Mouse (Mus musculus): Measurements from ENCODE around the gene Apol7a. TPM values are rescaled to one million over a fixed set of nuclear protein-coding genes. Genes with fewer than 3 reads are reported as not detected.

Apol7a gene
- polyA plus RNA-seq, 2 experiments, result 0.26 to 0.56 TPM

DNA sequence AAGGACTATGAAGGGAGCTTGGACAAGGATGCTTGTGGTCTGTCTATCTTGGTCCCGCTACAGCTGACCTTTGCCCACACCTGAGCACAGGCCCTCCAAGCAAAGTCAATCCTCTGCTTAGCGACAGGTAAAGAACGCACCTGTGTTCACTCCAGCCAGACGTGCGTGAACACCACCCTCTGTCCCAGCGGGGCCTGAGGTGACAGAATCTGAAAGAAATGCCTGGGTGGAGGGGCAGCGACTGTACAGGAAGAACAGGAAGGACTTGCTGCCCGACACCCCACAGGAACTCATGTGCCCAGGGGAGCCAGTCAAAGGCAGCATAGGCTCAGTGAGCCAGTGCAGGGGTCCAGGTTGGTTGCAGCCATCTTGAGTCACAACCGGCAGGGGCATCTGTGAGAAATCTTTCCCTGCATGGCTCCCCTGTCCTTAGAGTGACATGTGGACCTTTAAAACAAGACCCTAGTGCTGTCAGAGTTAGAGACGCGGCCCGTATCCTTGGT is 30.0 kb downstream of the Apol7a start:
- 65% methylated on average over 12 of the region's 12 CpGs for WGBS (ENCODE audit: insufficient replicate concordance)
- no peak for ATAC-seq (ENCODE audit: insufficient read depth)

DNA sequence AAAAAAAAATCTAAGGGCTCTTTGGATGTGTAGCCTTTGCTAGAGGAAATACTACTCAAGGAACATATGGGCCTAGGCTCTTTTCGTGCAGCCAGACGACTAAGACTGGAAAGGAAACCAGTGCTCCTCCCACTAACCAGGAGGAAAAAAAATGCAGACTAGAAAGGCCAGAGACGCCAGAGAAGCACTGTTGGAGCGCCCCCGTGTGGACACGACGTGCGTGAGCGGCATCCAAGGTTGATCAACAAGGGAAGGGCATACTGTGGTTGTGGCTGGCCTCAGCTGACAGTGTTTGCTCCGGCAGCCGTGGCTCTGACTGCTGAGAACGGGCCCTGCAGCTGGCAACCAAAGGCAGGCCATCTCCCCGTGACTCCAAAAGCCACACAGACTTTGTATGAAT is 30.8 kb downstream of the Apol7a start:
- ATAC-seq (ENCODE audit: insufficient read depth) (no peak), DNase-seq (ENCODE audit: low read depth in 3 of 3, low spot score in 3 of 3) (peak; percentile 47 to 50 (median 47))
- TF ChIP-seq EP300 (IDR thresholded peaks at IDR 0.05; ENCODE audit: low read depth) (no peak), CTCF (IDR thresholded peaks at IDR 0.05; ENCODE audit: low read depth) (peak; percentile 95)
- Histone ChIP-seq H3K36me3 (replicated peaks; ENCODE audit: control insufficient read depth, insufficient read depth, low read depth) (no peaks in the 10 kb centered on the region), H3K4me3 (ENCODE audit: insufficient read depth in 1 of 2, low read depth in 2 of 2, low read length in 2 of 2) (no peak overlapping the region), H3K9ac (replicated peaks) (no peak overlapping the region), H3K4me1 (replicated peaks; ENCODE audit: control insufficient read depth in 2 of 2, insufficient read depth in 2 of 2, low read length in 1 of 2) (no peaks in the 10 kb centered on the region), H3K27me3 (ENCODE audit: control insufficient read depth, insufficient read depth, low read length) (no peaks in the 10 kb centered on the region), H3K9me3 (ENCODE audit: control insufficient read depth, low read length) (no peaks in the 10 kb centered on the region), H3K4me2 (ENCODE audit: low read depth) (no peak overlapping the region), H3K27ac (no peak overlapping the region)
- under 1% methylated on average over 13 of the region's 13 CpGs for WGBS (ENCODE audit: insufficient replicate concordance)

More for the DNA sequence above, 30.0 kb downstream of the Apol7a start:
- Histone ChIP-seq H3K4me1 (replicated peaks; ENCODE audit: control insufficient read depth in 2 of 2, insufficient read depth in 2 of 2, low read length in 1 of 2) (no peaks in the 10 kb centered on the region), H3K27me3 (ENCODE audit: control insufficient read depth, insufficient read depth, low read length) (no peaks in the 10 kb centered on the region), H3K4me3 (ENCODE audit: insufficient read depth in 1 of 2, low read depth in 2 of 2, low read length in 2 of 2) (no peak overlapping the region), H3K4me2 (ENCODE audit: low read depth) (no peak overlapping the region), H3K9me3 (ENCODE audit: control insufficient read depth, low read length) (no peaks in the 10 kb centered on the region), H3K9ac (replicated peaks) (no peak overlapping the region), H3K36me3 (replicated peaks; ENCODE audit: control insufficient read depth, insufficient read depth, low read depth) (no peaks in the 10 kb centered on the region), H3K27ac (no peak overlapping the region)
- TF ChIP-seq EP300 (IDR thresholded peaks at IDR 0.05; ENCODE audit: low read depth) (no peak), CTCF (IDR thresholded peaks at IDR 0.05; ENCODE audit: low read depth) (no peak)
- no peak for DNase-seq (ENCODE audit: low read depth in 3 of 3, low spot score in 3 of 3)

DNA sequence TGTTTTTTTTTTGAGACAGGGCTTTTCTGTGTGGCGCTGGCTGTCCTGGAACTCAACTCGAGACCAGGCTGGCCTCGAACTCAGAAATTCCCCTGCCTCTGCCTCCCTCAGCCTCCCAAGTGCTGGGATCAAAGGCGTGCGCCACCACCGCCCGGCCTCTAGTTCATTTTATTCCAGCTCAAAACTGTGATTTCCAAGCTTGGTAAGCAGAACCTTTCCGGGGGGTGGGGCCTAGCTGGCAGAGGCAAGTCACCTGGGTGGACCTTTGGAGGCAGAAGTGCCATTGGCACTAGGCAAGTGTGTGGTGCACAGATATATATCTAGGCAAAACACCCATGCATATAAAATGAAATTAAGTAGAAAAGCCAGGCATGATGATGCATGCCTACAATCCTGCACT is 31.4 kb downstream of the Apol7a start:
- H3K27ac ChIP-seq, result no peak overlapping the region

DNA sequence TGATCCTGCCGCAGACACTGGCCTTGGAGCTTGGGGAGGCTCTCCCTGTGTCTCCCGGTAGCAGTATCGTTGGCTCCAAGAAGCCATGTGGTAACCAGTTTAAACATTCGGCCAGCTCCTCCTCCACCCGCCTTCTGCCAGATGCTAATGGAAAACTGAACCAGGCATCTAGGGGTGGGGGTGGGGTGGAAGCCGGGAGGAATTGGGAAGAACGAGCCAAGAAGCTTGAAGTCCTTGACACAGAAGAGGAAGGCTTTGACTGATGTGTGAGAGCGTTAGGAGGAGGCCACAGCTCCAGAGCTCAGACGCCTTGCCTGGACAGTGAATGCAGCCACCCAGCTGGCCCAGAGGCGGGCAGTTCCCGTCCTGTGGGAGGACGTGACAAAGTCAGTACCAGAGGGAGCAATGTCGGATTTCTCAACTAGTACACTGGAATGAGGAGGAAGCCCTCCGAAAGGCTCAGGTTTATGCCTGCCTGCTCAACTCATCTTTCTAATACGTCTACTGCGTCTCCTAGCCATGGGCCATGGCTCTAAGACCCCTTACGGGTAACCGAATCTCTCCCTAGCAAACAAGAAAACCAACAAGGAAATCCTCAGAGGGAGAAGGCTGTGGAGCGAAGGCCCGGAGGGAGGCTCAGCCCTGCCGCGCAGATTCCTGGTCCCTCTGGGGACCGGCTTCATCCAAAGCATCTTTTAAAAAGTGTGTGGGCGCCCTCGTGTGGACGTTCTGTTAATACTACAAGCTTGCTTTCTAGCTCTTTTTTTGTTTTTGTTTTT is 32.0 kb downstream of the Apol7a start:
- Histone ChIP-seq H3K4me3 (ENCODE audit: insufficient read depth in 1 of 2, low read depth in 2 of 2, low read length in 2 of 2) (no peak overlapping the region), H3K9me3 (ENCODE audit: control insufficient read depth, low read length) (no peaks in the 10 kb centered on the region), H3K27ac (no peak overlapping the region), H3K36me3 (replicated peaks; ENCODE audit: control insufficient read depth, insufficient read depth, low read depth) (no peaks in the 10 kb centered on the region), H3K9ac (replicated peaks) (no peak overlapping the region), H3K4me1 (replicated peaks; ENCODE audit: control insufficient read depth in 2 of 2, insufficient read depth in 2 of 2, low read length in 1 of 2) (no peaks in the 10 kb centered on the region), H3K4me2 (ENCODE audit: low read depth) (peak overlapping the region; percentile 40; the same call in 1 of the 2 replicates), H3K27me3 (ENCODE audit: control insufficient read depth, insufficient read depth, low read length) (no peaks in the 10 kb centered on the region)
- peak in 1 of 3 experiments; percentile 33 for DNase-seq (ENCODE audit: low read depth in 3 of 3, low spot score in 3 of 3)
- WGBS (ENCODE audit: insufficient replicate concordance), result 5% methylated on average over 26 of the region's 26 CpGs
- TF ChIP-seq EP300 (IDR thresholded peaks at IDR 0.05; ENCODE audit: low read depth) (no peak), CTCF (IDR thresholded peaks at IDR 0.05; ENCODE audit: low read depth) (peak; percentile 62)
- no peak for ATAC-seq (ENCODE audit: insufficient read depth)

More for the DNA sequence above, 31.4 kb downstream of the Apol7a start:
- Histone ChIP-seq H3K36me3 (replicated peaks; ENCODE audit: control insufficient read depth, insufficient read depth, low read depth) (no peaks in the 10 kb centered on the region), H3K4me1 (replicated peaks; ENCODE audit: control insufficient read depth in 2 of 2, insufficient read depth in 2 of 2, low read length in 1 of 2) (no peaks in the 10 kb centered on the region), H3K9me3 (ENCODE audit: control insufficient read depth, low read length) (no peaks in the 10 kb centered on the region), H3K4me3 (ENCODE audit: insufficient read depth in 1 of 2, low read depth in 2 of 2, low read length in 2 of 2) (no peak overlapping the region), H3K9ac (replicated peaks) (no peak overlapping the region), H3K4me2 (ENCODE audit: low read depth) (no peak overlapping the region), H3K27me3 (ENCODE audit: control insufficient read depth, insufficient read depth, low read length) (no peaks in the 10 kb centered on the region)
- DNase-seq (ENCODE audit: low read depth in 3 of 3, low spot score in 3 of 3), result no peak
- no peak for ATAC-seq (ENCODE audit: insufficient read depth)
- TF ChIP-seq EP300 (IDR thresholded peaks at IDR 0.05; ENCODE audit: low read depth), result no peak
- TF ChIP-seq CTCF (IDR thresholded peaks at IDR 0.05; ENCODE audit: low read depth), result no peak
- WGBS (ENCODE audit: insufficient replicate concordance), result 30% methylated on average over 8 of the region's 8 CpGs

DNA sequence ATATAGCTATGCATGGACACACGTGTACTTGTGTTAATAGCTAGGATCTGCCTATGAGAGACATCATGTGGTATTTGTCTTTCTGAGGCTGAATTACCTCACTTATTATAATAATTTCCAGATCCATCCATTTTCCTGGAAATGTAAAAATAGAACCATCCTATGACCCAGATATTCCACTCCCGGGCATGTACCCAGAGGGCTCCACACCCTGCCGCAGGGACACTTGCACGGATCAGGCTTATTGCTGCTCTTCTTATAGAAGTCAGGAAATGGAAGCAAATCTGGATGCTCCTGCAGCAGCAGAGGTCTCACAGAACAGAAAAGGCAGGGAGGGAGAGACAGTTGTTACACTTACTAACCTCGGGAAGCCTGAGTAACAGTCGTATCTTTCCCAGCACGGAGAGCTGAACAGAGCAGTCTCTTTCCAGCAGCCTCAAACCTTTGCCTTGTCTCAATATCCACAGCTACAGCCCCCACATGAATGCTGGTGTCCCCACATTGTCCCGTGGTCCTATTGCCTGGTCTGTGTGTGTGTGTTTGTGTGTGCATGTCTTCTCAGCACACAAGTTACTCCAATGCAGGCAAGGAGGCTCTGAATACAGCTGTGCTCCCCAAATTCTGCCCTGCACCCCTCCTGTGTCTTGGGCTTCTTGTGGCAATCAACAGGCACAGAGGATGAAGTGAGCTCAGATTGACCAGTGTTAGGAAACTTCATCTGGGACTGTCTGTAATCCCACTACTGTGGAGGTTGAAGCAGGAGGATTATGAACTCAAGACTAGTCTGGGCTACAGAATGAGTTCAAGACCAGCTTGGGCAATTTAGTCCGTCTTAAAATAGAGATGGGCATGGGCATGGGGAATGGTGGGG is 33.0 kb downstream of the Apol7a start:
- H3K9ac ChIP-seq (replicated peaks), result no peak overlapping the region
- H3K4me2 ChIP-seq (ENCODE audit: low read depth), result no peak overlapping the region
- no peaks in the 10 kb centered on the region for H3K4me1 ChIP-seq (replicated peaks; ENCODE audit: control insufficient read depth in 2 of 2, insufficient read depth in 2 of 2, low read length in 1 of 2)
- H3K9me3 ChIP-seq (ENCODE audit: control insufficient read depth, low read length), result no peaks in the 10 kb centered on the region
- 47% methylated on average over 9 of the region's 9 CpGs for WGBS (ENCODE audit: insufficient replicate concordance)
- no peak for TF ChIP-seq CTCF (IDR thresholded peaks at IDR 0.05; ENCODE audit: low read depth)
- TF ChIP-seq EP300 (IDR thresholded peaks at IDR 0.05; ENCODE audit: low read depth), result no peak
- H3K27me3 ChIP-seq (ENCODE audit: control insufficient read depth, insufficient read depth, low read length), result no peaks in the 10 kb centered on the region
- no peak overlapping the region for H3K27ac ChIP-seq
- ATAC-seq (ENCODE audit: insufficient read depth) (no peak), DNase-seq (ENCODE audit: low read depth in 3 of 3, low spot score in 3 of 3) (no peak)
- no peaks in the 10 kb centered on the region for H3K36me3 ChIP-seq (replicated peaks; ENCODE audit: control insufficient read depth, insufficient read depth, low read depth)
- no peak overlapping the region for H3K4me3 ChIP-seq (ENCODE audit: insufficient read depth in 1 of 2, low read depth in 2 of 2, low read length in 2 of 2)

All from liver, embryonic 14.5 days (tissue).